In the genomic region with DNA sequence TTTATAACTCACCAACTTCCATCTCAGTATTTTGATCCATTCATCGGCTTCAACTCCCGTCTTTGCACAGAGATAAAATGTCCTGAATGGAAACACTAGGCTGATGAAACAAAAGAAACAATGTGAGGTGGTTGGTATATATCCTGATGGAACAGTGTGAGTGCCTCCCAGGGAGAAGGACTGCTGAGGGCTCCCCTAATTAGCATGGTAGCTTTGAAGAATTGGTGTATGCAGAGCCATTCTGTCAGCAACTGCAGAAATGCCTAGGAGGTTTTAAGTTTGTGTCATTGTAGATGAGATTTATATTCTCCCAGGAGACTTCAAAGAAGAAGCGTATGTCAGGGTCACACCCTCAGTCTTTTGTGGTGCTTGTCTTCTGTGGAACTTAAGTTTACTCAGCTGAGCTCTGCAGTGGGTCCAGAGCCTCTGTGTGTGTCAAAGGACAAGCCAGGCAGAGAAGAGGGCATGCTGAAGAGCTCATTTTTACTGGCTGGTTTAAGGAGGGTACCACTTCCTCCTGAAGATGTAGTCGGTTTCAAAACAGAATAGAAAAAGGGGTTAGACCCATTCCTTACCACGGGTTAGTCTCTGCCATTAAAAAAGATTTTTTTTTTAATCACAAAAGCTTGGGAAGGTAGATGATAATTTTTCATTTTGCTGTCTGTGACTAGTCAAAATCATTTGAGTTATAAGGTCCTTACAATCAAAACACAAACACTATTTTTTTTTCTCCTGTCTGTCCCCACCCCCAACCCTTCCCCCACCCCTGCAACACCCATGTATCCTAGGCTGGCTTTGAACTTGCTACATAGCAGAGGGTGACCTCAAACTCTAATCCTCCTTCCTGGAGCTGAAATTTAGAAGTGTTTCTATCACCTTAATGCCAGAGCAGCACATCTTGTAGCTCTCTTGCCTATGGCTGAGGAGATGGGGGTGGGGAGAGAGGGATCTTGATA, we compare ENCODE assay signal across 28 mouse cellular contexts. TPM values are rescaled to one million over a fixed set of nuclear protein-coding genes. Genes with fewer than 3 reads are reported as not detected.
A peak's percentile ranks its signal among the peaks of the same experiment; 100 is the strongest.
DNase-seq lines count a peak whose midpoint lies in the region; ATAC-seq and TF ChIP-seq lines count a peak whose summit lies in the region.
"Had no signal": no experiment of that assay in that cellular context is flagged by ENCODE, and none has a peak within 500 bp of the region (broad histone marks: within the 10 kb centered on the region; RNA-seq: fewer than 3 reads in every experiment).

No protein-coding gene starts in this region.

- H3K4me2 ChIP-seq in kidney, embryonic 14.5 days (replicated peaks; ENCODE audit: low read depth, low read length): no peak overlapping the region
- no peak overlapping the region for H3K4me2 ChIP-seq in midbrain, embryonic 13.5 days (replicated peaks)
- H3K4me2 ChIP-seq in CH12.LX (ENCODE audit: insufficient read depth, low read depth, poor library complexity, severe bottlenecking): no peak overlapping the region
- H3K4me2 ChIP-seq: embryonic facial prominence, embryonic 12.5 days; forebrain, embryonic 15.5 days; heart, embryonic 13.5 days; kidney, embryonic 15.5 days; liver, embryonic 12.5 days; midbrain, embryonic 15.5 days had no signal

- 39% methylated on average over 5 of the region's 5 CpGs for WGBS in kidney, embryonic 14.5 days
- 48% methylated on average over 5 of the region's 5 CpGs for WGBS in midbrain, embryonic 10.5 days
- 38% methylated on average over 5 of the region's 5 CpGs for WGBS in midbrain, embryonic 13.5 days
- WGBS in heart, adult 2 months: 76% methylated on average over 5 of the region's 5 CpGs

- H3K4me3 ChIP-seq in kidney, embryonic 14.5 days (ENCODE audit: low read length): no peak overlapping the region
- H3K4me3 ChIP-seq in midbrain, embryonic 10.5 days: no peak overlapping the region
- H3K4me3 ChIP-seq in midbrain, embryonic 13.5 days (replicated peaks): no peak overlapping the region
- H3K4me3 ChIP-seq in CH12.LX (replicated peaks in 1 of 3; ENCODE audit: low read depth in 2 of 3, low read length in 2 of 3, poor library complexity in 1 of 3): no peak overlapping the region
- H3K4me3 ChIP-seq in heart, adult 2 months: no peak overlapping the region
- H3K4me3 ChIP-seq: embryonic facial prominence, embryonic 12.5 days; forebrain, embryonic 15.5 days; gastrocnemius, adult 2 months; heart, embryonic 13.5 days; kidney, embryonic 15.5 days; liver, embryonic 12.5 days; midbrain, embryonic 15.5 days; myocyte had no signal

- no peak for TF ChIP-seq EP300 in CH12.LX (IDR thresholded peaks at IDR 0.05; ENCODE audit: low read length)
- no peak for TF ChIP-seq EP300 in heart, adult 2 months (IDR thresholded peaks at IDR 0.05; ENCODE audit: insufficient read depth, low read depth, low read length)

- TF ChIP-seq POLR2A in CH12.LX (IDR thresholded peaks at IDR 0.05; ENCODE audit: low read depth, low read length): no peak
- TF ChIP-seq POLR2A in heart, adult 2 months (IDR thresholded peaks at IDR 0.05; ENCODE audit: insufficient read depth, low read depth, low read length): no peak

- no peaks in the 10 kb centered on the region for H3K36me3 ChIP-seq in kidney, embryonic 14.5 days (ENCODE audit: control insufficient read depth, insufficient read depth, low read length)
- no peaks in the 10 kb centered on the region for H3K36me3 ChIP-seq in midbrain, embryonic 10.5 days
- peaks cover 5% of the 10 kb centered on the region; the same call in 1 of the 2 replicates for H3K36me3 ChIP-seq in midbrain, embryonic 13.5 days
- peaks cover 73 to 87% of the 10 kb centered on the region in 2 experiments for H3K36me3 ChIP-seq in CH12.LX (replicated peaks in 1 of 2; ENCODE audit: control insufficient read depth in 1 of 2, insufficient read depth in 1 of 2, low read length in 1 of 2)
- no peaks in the 10 kb centered on the region for H3K36me3 ChIP-seq in heart, adult 2 months (ENCODE audit: control insufficient read depth, insufficient read depth, low read length)
- H3K36me3 ChIP-seq: embryonic facial prominence, embryonic 12.5 days; midbrain, embryonic 15.5 days had no signal

- H3K9ac ChIP-seq in kidney, embryonic 14.5 days (ENCODE audit: low read depth, low read length): no peak overlapping the region
- no peak overlapping the region for H3K9ac ChIP-seq in midbrain, embryonic 13.5 days (replicated peaks)
- H3K9ac ChIP-seq in CH12.LX (ENCODE audit: insufficient read depth, low read depth): no peak overlapping the region
- H3K9ac ChIP-seq in heart, adult 2 months (ENCODE audit: low read depth, low read length): no peak overlapping the region
- H3K9ac ChIP-seq: embryonic facial prominence, embryonic 12.5 days; forebrain, embryonic 15.5 days; heart, embryonic 13.5 days; kidney, embryonic 15.5 days; liver, embryonic 12.5 days; liver, postnatal 0 days; midbrain, embryonic 15.5 days had no signal

- dilution Hi-C loops in CH12.LX (cut with MboI; ENCODE audit: extremely low pct_ligation_motif_present, extremely low pct_unique_long_range_greater_than_20kb, low sequenced_read_pairs): no loop called here

- no peak for TF ChIP-seq CTCF in CH12.LX (conservative IDR thresholded peaks at IDR 0.05 in 1 of 2, IDR thresholded peaks at IDR 0.05 in 1 of 2; ENCODE audit: low read depth in 2 of 2, low read length in 2 of 2)
- TF ChIP-seq CTCF in heart, adult 2 months (IDR thresholded peaks at IDR 0.05): no peak

- TF ChIP-seq RAD21 in CH12.LX (IDR thresholded peaks at IDR 0.05; ENCODE audit: low read depth, low read length): no peak

- DNase-seq in kidney, adult 11 months: no peak
- DNase-seq in midbrain, embryonic 10.5 days (ENCODE audit: low spot score): no peak
- DNase-seq in CH12.LX (ENCODE audit: extremely low read depth) (no peak), ZHBTc4 (ENCODE audit: low read depth, low spot score) (peak; percentile 29)
- DNase-seq in right cerebral cortex, postnatal 36 days (ENCODE audit: low spot score in 2 of 2): no peak
- no peak for DNase-seq in heart, adult 2 months
- DNase-seq: adrenal gland, postnatal 10 days; B cell, adult 2 months; cerebellum, adult 11-12 months; cerebellum, adult 9-11 months; gastrocnemius, adult 2 months; gastrocnemius, postnatal 36 days; heart, postnatal 10 days; layer of hippocampus, postnatal 36 days; left cerebral cortex, postnatal 4 days; liver, postnatal 0 days; thymus, postnatal 14 days had no signal

- in situ Hi-C loops in CH12.LX (cut with MboI; ENCODE audit: low pct_ligation_motif_present, low pct_unique_long_range_greater_than_20kb, low sequenced_read_pairs): loop anchor here (5.0 kb wide), 1 partner anchor 56 kb away; no protein-coding TSS in a partner anchor

- no peaks in the 10 kb centered on the region; the same call in 1 of the 2 replicates for H3K79me2 ChIP-seq in CH12.LX (replicated peaks; ENCODE audit: control insufficient read depth, extremely low read depth, insufficient read depth, poor library complexity, severe bottlenecking)
- H3K79me2 ChIP-seq in heart, adult 2 months (replicated peaks; ENCODE audit: control insufficient read depth, insufficient read depth, low read length): no peaks in the 10 kb centered on the region

- ATAC-seq in kidney, embryonic 14.5 days (ENCODE audit: low FRiP score, low TSS enrichment): peak; percentile 38; the same call in 1 of the 2 replicates
- no peak for ATAC-seq in midbrain, embryonic 13.5 days
- ATAC-seq: forebrain, embryonic 15.5 days; intestine, embryonic 16.5 days; liver, embryonic 12.5 days; liver, postnatal 0 days; midbrain, embryonic 15.5 days had no signal

- H3K27ac ChIP-seq in kidney, embryonic 14.5 days (ENCODE audit: low read depth, low read length): no peak overlapping the region
- H3K27ac ChIP-seq in midbrain, embryonic 10.5 days (replicated peaks): peak overlapping the region; percentile 73
- H3K27ac ChIP-seq in midbrain, embryonic 13.5 days: no peak overlapping the region
- H3K27ac ChIP-seq in CH12.LX (ENCODE audit: insufficient read depth, low read depth): peak overlapping the region; percentile 38; the same call in 1 of the 2 replicates
- no peak overlapping the region for H3K27ac ChIP-seq in heart, adult 2 months
- H3K27ac ChIP-seq: embryonic facial prominence, embryonic 12.5 days; forebrain, embryonic 15.5 days; gastrocnemius, adult 2 months; heart, embryonic 13.5 days; kidney, embryonic 15.5 days; liver, embryonic 12.5 days; macrophage had no signal

- no peaks in the 10 kb centered on the region for H3K9me3 ChIP-seq in kidney, embryonic 14.5 days (ENCODE audit: control insufficient read depth, low read length)
- no peaks in the 10 kb centered on the region for H3K9me3 ChIP-seq in midbrain, embryonic 10.5 days (replicated peaks)
- no peaks in the 10 kb centered on the region for H3K9me3 ChIP-seq in midbrain, embryonic 13.5 days
- H3K9me3 ChIP-seq in CH12.LX (replicated peaks; ENCODE audit: low read length): no peaks in the 10 kb centered on the region
- H3K9me3 ChIP-seq: embryonic facial prominence, embryonic 12.5 days; forebrain, embryonic 15.5 days; heart, embryonic 13.5 days; kidney, embryonic 15.5 days; liver, embryonic 12.5 days; midbrain, embryonic 15.5 days had no signal

- no peaks in the 10 kb centered on the region for H3K27me3 ChIP-seq in kidney, embryonic 14.5 days (ENCODE audit: control insufficient read depth, insufficient read depth, low read length)
- no peaks in the 10 kb centered on the region for H3K27me3 ChIP-seq in midbrain, embryonic 10.5 days (ENCODE audit: low read depth, poor library complexity, severe bottlenecking)
- H3K27me3 ChIP-seq in midbrain, embryonic 13.5 days: no peaks in the 10 kb centered on the region
- H3K27me3 ChIP-seq in CH12.LX (replicated peaks): no peaks in the 10 kb centered on the region
- no peaks in the 10 kb centered on the region for H3K27me3 ChIP-seq in heart, adult 2 months (ENCODE audit: control insufficient read depth, insufficient read depth, low read length)
- H3K27me3 ChIP-seq: embryonic facial prominence, embryonic 12.5 days; forebrain, embryonic 15.5 days; heart, embryonic 13.5 days; kidney, embryonic 15.5 days; liver, embryonic 12.5 days; midbrain, embryonic 15.5 days had no signal

- H3K4me1 ChIP-seq in kidney, embryonic 14.5 days (ENCODE audit: control insufficient read depth, insufficient read depth, low read length): peaks cover 10% of the 10 kb centered on the region; the same call in 1 of the 2 replicates
- H3K4me1 ChIP-seq in midbrain, embryonic 10.5 days: peaks cover 36% of the 10 kb centered on the region
- peaks cover 14% of the 10 kb centered on the region for H3K4me1 ChIP-seq in midbrain, embryonic 13.5 days (replicated peaks)
- H3K4me1 ChIP-seq in CH12.LX (ENCODE audit: control insufficient read depth in 1 of 2, insufficient read depth in 2 of 2): peaks cover 6 to 44% of the 10 kb centered on the region in 2 experiments; a peak in 3 of 4 replicates
- no peaks in the 10 kb centered on the region for H3K4me1 ChIP-seq in heart, adult 2 months (ENCODE audit: control insufficient read depth, insufficient read depth, low read length)
- H3K4me1 ChIP-seq: embryonic facial prominence, embryonic 12.5 days; forebrain, embryonic 15.5 days; midbrain, embryonic 15.5 days had no signal

- intact Hi-C loops in heart, adult 2 months (cut with DNase I): loop anchor here (5.0 kb wide), 2 partner anchors 56 to 211 kb away; no protein-coding TSS in a partner anchor

RNA-seq across cellular contexts. Expression of a gene that starts 17.5 kb away (rescaled TPM):
- polyA plus RNA-seq in kidney, embryonic 14.5 days (2014; fragmentation: Nextera tagmentation; extraction: Ambion mirVana): 111 TPM in 2 replicates
- polyA plus RNA-seq in midbrain, embryonic 10.5 days (2016; fragmentation: Nextera tagmentation; extraction: Ambion mirVana): 91.6 and 91.8 TPM in 2 replicates
- 120 and 122 TPM in 2 replicates for polyA plus RNA-seq in midbrain, embryonic 13.5 days (2015; fragmentation: Nextera tagmentation; extraction: Ambion mirVana)
- total RNA-seq in CH12.LX (2012; rRNA removed) (146 and 169 TPM in 2 replicates), CH12.LX (2014; rRNA removed) (245 and 260 TPM in 2 replicates)
- 147 and 155 TPM in 2 replicates for polyA plus RNA-seq in CH12.LX (2012; ENCODE audit: insufficient read length, low read depth)
- 100 to 1,000 TPM in 1 of 2 experiments, 10 to 100 TPM in 1; 88.9 to 107 TPM for total RNA-seq in heart, adult 2 months (2021)
- polyA plus RNA-seq in heart, adult 2 months (2012; rRNA removed): 48.7 and 77.2 TPM in 2 replicates

RNA-seq across cellular contexts. Expression of a gene that starts 45.5 kb away (rescaled TPM):
- 7.2 and 11.4 TPM in 2 replicates for polyA plus RNA-seq in kidney, embryonic 14.5 days (2014; fragmentation: Nextera tagmentation; extraction: Ambion mirVana)
- polyA plus RNA-seq in midbrain, embryonic 10.5 days (2016; fragmentation: Nextera tagmentation; extraction: Ambion mirVana): 2.3 and 2.9 TPM in 2 replicates
- 0.67 and 1.2 TPM in 2 replicates for polyA plus RNA-seq in midbrain, embryonic 13.5 days (2015; fragmentation: Nextera tagmentation; extraction: Ambion mirVana)
- total RNA-seq in CH12.LX (2012; rRNA removed): 55.5 and 63.6 TPM in 2 replicates
- total RNA-seq in CH12.LX (2014; rRNA removed): 53.5 and 66.4 TPM in 2 replicates
- 62.8 and 81.7 TPM in 2 replicates for polyA plus RNA-seq in CH12.LX (2012; ENCODE audit: insufficient read length, low read depth)
- total RNA-seq in heart, adult 2 months (2021): 1 to 10 TPM; 5.0 to 6.9 TPM
- 4.0 and 5.2 TPM in 2 replicates for polyA plus RNA-seq in heart, adult 2 months (2012; rRNA removed)

Comparison
In these comparisons a context has a peak if more than half of its experiments do, and no peak if none do; other contexts are left out.
1. H3K27ac ChIP-seq: peak in midbrain, embryonic 10.5 days (single experiment) and CH12.LX (single experiment); none in kidney, embryonic 14.5 days (single experiment), midbrain, embryonic 13.5 days (single experiment) and heart, adult 2 months (single experiment).